Mouse (Mus musculus) thymus, adult 18-20 months (tissue): ENCODE results near the gene Actb.
A peak's percentile ranks its signal among the peaks of the same experiment; 100 is the strongest.

Experiments used
- DNase-seq, 2 experiments: peaks; one replicate each; pipeline ENCODE4 v3.0.0; 2022; ENCODE audit warnings: mixed read lengths in 2 of 2

Actb gene

GRCm38 (mm10) chr5:142906532-142907047 is at the start of gene Actb:
Gene Actb, minus strand, starts transcription at chr5:142906754.
- peak; percentile 95 to 96 for DNase-seq

- DNase-seq, result no peak
Measured at GRCm38 (mm10) chr5:142953641-142954040, 47.1 kb upstream of the Actb start.

- DNase-seq, result no peak
Measured at GRCm38 (mm10) chr5:142950405-142950804, 43.9 kb upstream of the Actb start.

- DNase-seq, result no peak
Measured at GRCm38 (mm10) chr5:142949580-142949979, 43.0 kb upstream of the Actb start.

GRCm38 (mm10) chr5:142947460-142947859 is 40.9 kb upstream of the Actb start:
- no peak for DNase-seq

- no peak for DNase-seq
Measured at GRCm38 (mm10) chr5:142944979-142945682, 38.6 kb upstream of the Actb start.

- no peak for DNase-seq
Measured at GRCm38 (mm10) chr5:142940393-142940792, 33.8 kb upstream of the Actb start.

GRCm38 (mm10) chr5:142937956-142938727 is 31.6 kb upstream of the Actb start:
- no peak for DNase-seq

GRCm38 (mm10) chr5:142936336-142936719 is 29.8 kb upstream of the Actb start:
- peak; percentile 58 to 67 for DNase-seq

- peak in 1 of 2 experiments; percentile 53 for DNase-seq
Measured at GRCm38 (mm10) chr5:142935642-142936335, 29.2 kb upstream of the Actb start.

- DNase-seq, result no peak
Measured at GRCm38 (mm10) chr5:142932731-142933130, 26.2 kb upstream of the Actb start.

- peak; percentile 44 to 70 for DNase-seq
Measured at GRCm38 (mm10) chr5:142932084-142932685, 25.6 kb upstream of the Actb start.

- no peak for DNase-seq
Measured at GRCm38 (mm10) chr5:142931241-142931745, 24.7 kb upstream of the Actb start.

- DNase-seq, result no peak
Measured at GRCm38 (mm10) chr5:142929400-142929752, 22.8 kb upstream of the Actb start.

GRCm38 (mm10) chr5:142928749-142929399 is 22.3 kb upstream of the Actb start:
- DNase-seq, result peak; percentile 76 to 83

- no peak for DNase-seq
Measured at GRCm38 (mm10) chr5:142927341-142927930, 20.9 kb upstream of the Actb start.

- no peak for DNase-seq
Measured at GRCm38 (mm10) chr5:142926940-142927228, 20.3 kb upstream of the Actb start.

GRCm38 (mm10) chr5:142926204-142926939 is 19.8 kb upstream of the Actb start:
- no peak for DNase-seq

- DNase-seq, result no peak
Measured at GRCm38 (mm10) chr5:142924336-142924959, 17.9 kb upstream of the Actb start.

- DNase-seq, result no peak
Measured at GRCm38 (mm10) chr5:142923781-142924180, 17.2 kb upstream of the Actb start.

GRCm38 (mm10) chr5:142922251-142922650 is 15.7 kb upstream of the Actb start:
- no peak for DNase-seq
